Mouse (Mus musculus): Measurements from ENCODE around the gene Arpc1b. TPM values are rescaled to one million over a fixed set of nuclear protein-coding genes. Genes with fewer than 3 reads are reported as not detected.

Arpc1b gene
- polyA plus RNA-seq, 1 experiment from 2014 or later, result 131 TPM

DNA sequence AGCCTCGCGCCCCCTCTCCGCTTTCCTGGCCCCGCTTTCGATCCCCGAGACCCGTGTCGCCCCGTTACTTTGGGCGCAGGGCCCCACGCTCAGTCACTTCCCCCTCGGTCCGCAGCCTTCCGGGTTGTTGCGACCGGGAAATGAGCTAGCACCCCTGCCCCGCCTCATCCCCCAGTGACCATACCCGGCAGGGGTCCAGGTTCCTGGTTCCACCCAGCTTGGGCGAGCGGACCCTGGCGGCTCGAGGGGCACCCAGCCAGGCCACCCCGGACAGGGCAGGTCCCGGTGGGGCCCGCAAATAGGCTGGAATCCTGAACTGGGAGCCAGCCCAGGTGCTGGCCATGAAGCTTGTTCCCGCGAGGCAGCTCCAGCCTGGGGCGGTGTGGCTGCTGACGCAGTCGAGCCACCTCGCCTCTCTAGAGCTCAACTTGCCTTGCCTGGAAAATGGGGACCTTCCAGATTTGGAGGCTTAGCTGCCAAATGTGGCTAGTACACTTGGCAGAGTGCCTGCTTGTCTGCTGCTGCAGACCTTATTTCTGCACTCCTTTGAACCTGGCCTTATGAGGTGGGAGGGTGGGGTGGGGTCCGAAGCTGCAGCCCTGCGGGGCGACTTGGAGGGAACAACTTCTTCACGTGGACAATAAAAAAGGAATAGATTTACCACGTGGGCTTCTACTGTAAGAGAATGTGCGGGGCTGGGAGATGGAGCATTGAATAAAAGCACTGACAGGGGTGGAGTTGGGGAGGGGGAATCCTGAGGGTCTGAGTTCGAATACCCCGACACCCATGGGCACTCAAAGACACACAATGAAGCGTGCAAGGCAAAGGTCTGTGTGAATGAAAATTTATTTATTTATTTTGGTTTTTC lies 825 bp downstream of the Arpc1b start:
- 13% methylated on average over 40 of the region's 40 CpGs for WGBS
- Histone ChIP-seq H3K9ac (replicated peaks) (peak overlapping the region; percentile 69), H3K36me3 (peaks cover 13% of the 10 kb centered on the region), H3K4me1 (replicated peaks) (peaks cover 26% of the 10 kb centered on the region), H3K27ac (0 out of 2 replicates have a peak overlapping the region, but pooled peaks have one; percentile 41), H3K27me3 (no peaks in the 10 kb centered on the region), H3K4me2 (peak overlapping the region; percentile 84), H3K9me3 (no peaks in the 10 kb centered on the region), H3K4me3 (replicated peaks) (peak overlapping the region; percentile 64)
- ATAC-seq (ENCODE audit: insufficient number of reproducible peaks, insufficient read depth, low FRiP score, low TSS enrichment, low read depth), result peak; percentile 4; the same call in 1 of the 2 replicates

DNA sequence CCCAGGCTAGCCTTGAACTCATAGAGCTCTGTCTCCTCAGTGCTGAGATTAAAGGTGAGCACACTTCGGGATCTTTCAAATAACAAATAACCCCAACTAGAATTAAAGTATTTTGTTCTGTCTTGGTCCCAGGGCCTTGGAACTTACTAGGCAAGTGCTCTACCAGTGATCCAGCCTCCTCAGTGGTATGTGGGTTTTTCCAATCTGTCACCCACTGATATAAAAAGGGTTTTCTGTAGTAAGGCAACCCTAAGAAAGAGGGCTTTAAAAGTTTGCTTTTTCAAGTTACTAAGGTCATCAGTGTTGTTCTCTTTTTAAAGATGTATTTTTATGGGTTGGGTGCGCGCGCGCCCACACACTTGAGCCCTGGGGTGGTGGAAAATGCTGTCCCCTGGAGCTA lies 1.7 kb downstream of the Arpc1b start:
- peak overlapping the region; percentile 72 for H3K27ac ChIP-seq
- WGBS, result 84% methylated on average over 5 of the region's 5 CpGs
- H3K4me1 ChIP-seq (replicated peaks), result peaks cover 29% of the 10 kb centered on the region
- ATAC-seq (ENCODE audit: insufficient number of reproducible peaks, insufficient read depth, low FRiP score, low TSS enrichment, low read depth), result no peak
- H3K36me3 ChIP-seq, result peaks cover 4% of the 10 kb centered on the region
- no peaks in the 10 kb centered on the region for H3K27me3 ChIP-seq
- H3K9ac ChIP-seq (replicated peaks), result no peak overlapping the region
- H3K4me3 ChIP-seq (replicated peaks), result no peak overlapping the region
- no peak overlapping the region for H3K4me2 ChIP-seq
- no peaks in the 10 kb centered on the region for H3K9me3 ChIP-seq

DNA sequence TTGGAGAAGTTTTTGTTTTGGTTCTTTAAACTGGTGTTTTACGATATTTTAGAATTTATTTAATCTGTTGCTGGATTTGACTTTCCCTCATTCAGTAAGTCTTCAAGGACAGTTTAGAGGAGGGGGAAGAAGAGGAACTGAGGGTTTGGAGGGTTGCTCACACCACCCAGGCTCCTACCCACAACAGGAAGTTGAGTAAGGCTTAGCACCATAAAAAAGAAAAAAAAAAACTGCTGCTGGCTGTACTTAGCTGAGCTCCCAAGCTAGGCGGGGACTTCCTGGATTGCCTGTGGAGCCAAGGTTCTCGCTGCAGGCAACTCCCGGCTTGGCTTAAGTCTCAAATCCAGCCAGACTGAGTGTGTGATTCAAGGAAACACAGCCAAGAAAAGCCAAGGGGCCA lies 2.3 kb downstream of the Arpc1b start:
- WGBS, result 23% methylated on average over 4 of the region's 4 CpGs
- H3K4me1 ChIP-seq (replicated peaks), result peaks cover 33% of the 10 kb centered on the region
- no peak overlapping the region for H3K9ac ChIP-seq (replicated peaks)
- H3K27me3 ChIP-seq, result no peaks in the 10 kb centered on the region
- no peaks in the 10 kb centered on the region for H3K36me3 ChIP-seq
- H3K4me2 ChIP-seq, result peak overlapping the region; percentile 23; the same call in 1 of the 2 replicates
- peak overlapping the region; percentile 72 for H3K27ac ChIP-seq
- no peaks in the 10 kb centered on the region for H3K9me3 ChIP-seq
- ATAC-seq (ENCODE audit: insufficient number of reproducible peaks, insufficient read depth, low FRiP score, low TSS enrichment, low read depth), result no peak
- H3K4me3 ChIP-seq (replicated peaks), result no peak overlapping the region; the same call in 1 of the 2 replicates

DNA sequence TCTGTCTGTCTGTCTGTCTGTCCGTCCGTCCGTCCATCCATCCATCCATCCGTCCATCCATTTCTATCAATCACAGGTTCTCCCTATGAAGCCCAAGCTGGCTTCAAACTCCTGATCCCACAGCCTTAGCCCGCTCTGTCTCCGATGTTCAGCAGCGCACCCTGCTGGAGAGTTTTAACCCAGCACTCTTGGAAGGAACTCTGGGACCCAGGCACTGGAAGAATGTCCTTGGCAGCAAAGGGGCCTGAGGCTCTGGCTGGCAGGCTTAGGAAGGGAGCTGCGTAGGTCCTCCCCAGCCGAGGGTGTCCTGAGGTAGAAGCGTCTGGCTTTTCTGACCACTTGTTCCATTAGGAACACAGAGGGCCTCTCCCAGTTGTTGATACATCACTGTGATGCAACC lies 2.9 kb downstream of the Arpc1b start:
- WGBS, result 51% methylated on average over 10 of the region's 10 CpGs
- Histone ChIP-seq H3K36me3 (peaks cover 2% of the 10 kb centered on the region; the same call in 1 of the 2 replicates), H3K4me3 (replicated peaks) (no peak overlapping the region; the same call in 1 of the 2 replicates), H3K4me2 (peak overlapping the region; percentile 23; the same call in 1 of the 2 replicates), H3K27me3 (no peaks in the 10 kb centered on the region), H3K4me1 (replicated peaks) (peaks cover 33% of the 10 kb centered on the region), H3K27ac (peak overlapping the region; percentile 72), H3K9me3 (no peaks in the 10 kb centered on the region), H3K9ac (replicated peaks) (no peak overlapping the region)
- ATAC-seq (ENCODE audit: insufficient number of reproducible peaks, insufficient read depth, low FRiP score, low TSS enrichment, low read depth), result no peak

DNA sequence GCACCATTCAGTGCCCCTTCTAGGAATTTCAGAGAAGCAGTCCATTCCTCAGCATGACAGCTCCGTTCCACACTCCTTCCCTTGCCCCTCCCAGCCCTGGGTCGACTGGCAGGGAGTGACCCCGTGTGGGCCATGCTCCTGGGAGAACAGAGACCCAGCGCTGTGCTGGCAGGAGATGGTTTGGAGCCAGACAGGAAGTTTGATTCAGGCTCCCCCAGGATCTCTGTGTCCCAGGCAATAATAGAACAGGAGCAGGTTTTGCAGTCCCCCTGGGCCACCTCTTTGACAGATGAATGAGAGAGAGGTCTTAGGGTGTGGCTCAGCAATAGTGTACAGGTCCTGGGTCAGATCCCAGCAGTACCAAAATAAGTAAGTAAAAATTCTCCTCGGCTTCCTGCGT lies 4.0 kb downstream of the Arpc1b start:
- Histone ChIP-seq H3K4me3 (replicated peaks) (no peak overlapping the region), H3K27me3 (no peaks in the 10 kb centered on the region), H3K4me2 (no peak overlapping the region), H3K9ac (replicated peaks) (no peak overlapping the region), H3K9me3 (no peaks in the 10 kb centered on the region), H3K27ac (no peak overlapping the region), H3K36me3 (peaks cover 13% of the 10 kb centered on the region), H3K4me1 (replicated peaks) (peaks cover 33% of the 10 kb centered on the region)
- 59% methylated on average over 6 of the region's 6 CpGs for WGBS
- no peak for ATAC-seq (ENCODE audit: insufficient number of reproducible peaks, insufficient read depth, low FRiP score, low TSS enrichment, low read depth)

DNA sequence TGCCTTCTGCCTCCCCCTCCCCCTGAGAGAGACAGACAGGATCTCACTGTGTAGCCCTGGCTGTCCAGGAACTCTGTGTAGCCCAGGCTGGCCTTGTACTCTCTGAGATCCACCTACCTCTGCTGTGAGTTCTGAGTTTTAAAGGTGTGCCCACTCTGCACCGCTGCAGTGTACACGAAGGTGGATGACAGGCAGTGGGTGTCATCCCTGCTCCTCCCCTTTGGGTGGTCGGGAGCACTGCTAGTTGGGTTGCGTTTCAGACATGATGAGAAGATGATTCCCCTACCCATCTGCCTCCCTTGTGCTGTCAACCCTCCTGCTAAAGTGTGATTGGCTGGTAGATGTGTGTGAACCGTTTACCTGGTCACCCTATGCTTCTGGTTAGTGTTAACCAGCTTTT lies 4.4 kb downstream of the Arpc1b start:
- 91% methylated on average over 5 of the region's 5 CpGs for WGBS
- no peak for ATAC-seq (ENCODE audit: insufficient number of reproducible peaks, insufficient read depth, low FRiP score, low TSS enrichment, low read depth)
- H3K4me1 ChIP-seq (replicated peaks), result peaks cover 33% of the 10 kb centered on the region
- no peak overlapping the region for H3K4me2 ChIP-seq
- H3K9ac ChIP-seq (replicated peaks), result no peak overlapping the region
- no peaks in the 10 kb centered on the region for H3K9me3 ChIP-seq
- peaks cover 17% of the 10 kb centered on the region for H3K36me3 ChIP-seq
- H3K27me3 ChIP-seq, result no peaks in the 10 kb centered on the region
- H3K27ac ChIP-seq, result no peak overlapping the region
- H3K4me3 ChIP-seq (replicated peaks), result no peak overlapping the region

DNA sequence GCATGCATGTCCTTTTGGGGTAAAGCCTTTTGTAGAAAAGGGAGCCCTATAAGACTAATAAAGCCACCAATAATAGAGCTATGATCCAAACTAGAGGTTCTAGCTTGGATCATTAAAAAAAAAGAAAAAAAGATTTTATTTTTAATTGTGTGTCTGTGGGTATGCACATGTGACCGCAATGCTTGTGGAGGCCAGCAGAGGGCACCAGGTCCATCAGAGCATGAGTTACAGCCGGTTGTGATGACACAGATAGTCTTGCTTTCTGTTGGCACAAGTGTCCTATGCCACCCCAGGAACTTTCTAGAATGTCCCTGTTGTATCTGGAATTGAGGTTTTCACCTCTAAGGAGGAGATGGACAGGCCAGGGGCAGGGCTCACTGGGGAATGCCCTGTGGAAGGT lies 5.4 kb downstream of the Arpc1b start:
- Histone ChIP-seq H3K4me2 (no peak overlapping the region), H3K27me3 (no peaks in the 10 kb centered on the region), H3K27ac (no peak overlapping the region), H3K9me3 (no peaks in the 10 kb centered on the region), H3K4me1 (replicated peaks) (peaks cover 27% of the 10 kb centered on the region), H3K36me3 (peaks cover 26% of the 10 kb centered on the region), H3K4me3 (replicated peaks) (no peak overlapping the region), H3K9ac (replicated peaks) (no peak overlapping the region)
- WGBS, result 92% methylated on average over 2 of the region's 2 CpGs
- ATAC-seq (ENCODE audit: insufficient number of reproducible peaks, insufficient read depth, low FRiP score, low TSS enrichment, low read depth), result no peak

DNA sequence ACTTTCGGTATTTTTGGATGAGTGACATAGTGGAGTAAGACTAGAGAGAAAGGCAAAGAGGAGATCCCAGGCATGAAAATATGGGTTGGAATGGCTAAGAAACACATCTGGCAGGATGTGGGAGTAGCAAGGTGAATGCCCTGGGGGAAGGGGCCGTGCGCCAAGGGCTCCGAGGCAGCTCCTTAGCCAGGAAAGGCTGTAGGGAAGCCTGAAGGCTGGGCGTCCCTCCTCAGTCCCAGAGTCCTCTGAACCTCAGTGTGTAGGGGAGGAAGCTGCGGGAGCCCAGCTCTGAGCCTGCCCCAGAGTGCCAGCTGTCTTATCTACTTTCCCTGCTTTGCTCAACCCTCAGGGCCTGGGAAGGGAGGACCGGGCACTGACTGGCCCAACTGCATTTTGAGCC lies 6.9 kb downstream of the Arpc1b start:
- no peak overlapping the region for H3K4me2 ChIP-seq
- 0 out of 2 replicates have a peak overlapping the region, but pooled peaks have one; percentile 12 for H3K9ac ChIP-seq (replicated peaks)
- H3K36me3 ChIP-seq, result peaks cover 41% of the 10 kb centered on the region
- WGBS, result 52% methylated on average over 7 of the region's 7 CpGs
- H3K4me3 ChIP-seq (replicated peaks), result no peak overlapping the region
- no peak for ATAC-seq (ENCODE audit: insufficient number of reproducible peaks, insufficient read depth, low FRiP score, low TSS enrichment, low read depth)
- H3K9me3 ChIP-seq, result no peaks in the 10 kb centered on the region
- H3K27ac ChIP-seq, result 0 out of 2 replicates have a peak overlapping the region, but pooled peaks have one; percentile 41
- no peaks in the 10 kb centered on the region for H3K27me3 ChIP-seq
- H3K4me1 ChIP-seq (replicated peaks), result peaks cover 17% of the 10 kb centered on the region

DNA sequence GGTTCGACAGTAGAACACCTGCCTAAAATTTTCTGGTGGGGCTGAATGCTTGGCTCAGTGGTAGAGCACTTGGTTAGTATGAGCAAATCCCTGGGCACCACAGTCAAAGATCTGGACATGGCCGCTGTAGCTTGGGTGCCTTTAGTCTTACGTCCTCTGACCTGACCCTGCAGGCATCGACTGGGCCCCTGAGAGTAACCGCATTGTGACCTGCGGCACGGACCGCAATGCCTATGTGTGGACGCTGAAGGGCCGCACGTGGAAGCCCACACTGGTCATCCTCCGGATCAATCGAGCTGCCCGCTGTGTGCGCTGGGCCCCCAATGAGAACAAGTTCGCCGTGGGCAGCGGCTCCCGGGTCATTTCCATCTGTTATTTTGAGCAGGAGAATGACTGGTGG lies 9.4 kb downstream of the Arpc1b start:
- peaks cover 6% of the 10 kb centered on the region for H3K4me1 ChIP-seq (replicated peaks)

DNA sequence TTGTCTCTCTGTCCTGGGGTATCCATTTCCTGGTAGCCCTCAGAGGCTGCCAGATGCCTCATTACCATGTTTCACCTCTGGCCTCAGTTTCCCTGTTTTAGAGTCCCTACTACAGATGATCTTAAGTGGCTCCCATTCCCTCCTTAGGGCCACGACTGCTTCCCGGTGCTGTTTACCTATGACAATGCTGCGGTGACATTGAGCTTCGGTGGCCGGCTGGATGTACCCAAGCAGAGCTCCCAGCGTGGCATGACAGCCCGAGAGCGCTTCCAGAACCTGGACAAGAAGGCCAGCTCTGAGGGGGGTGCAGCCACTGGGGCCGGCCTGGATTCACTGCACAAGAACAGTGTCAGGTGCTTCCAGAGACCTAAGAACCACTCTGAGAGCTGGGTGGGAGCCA lies 12.6 kb downstream of the Arpc1b start:
- Histone ChIP-seq H3K27ac (no peak overlapping the region), H3K4me3 (replicated peaks) (no peak overlapping the region), H3K9ac (replicated peaks) (no peak overlapping the region), H3K4me2 (no peak overlapping the region), H3K27me3 (no peaks in the 10 kb centered on the region), H3K36me3 (peaks cover 95% of the 10 kb centered on the region), H3K9me3 (no peaks in the 10 kb centered on the region), H3K4me1 (replicated peaks) (no peaks in the 10 kb centered on the region)
- WGBS, result 95% methylated on average over 9 of the region's 9 CpGs
- no peak for ATAC-seq (ENCODE audit: insufficient number of reproducible peaks, insufficient read depth, low FRiP score, low TSS enrichment, low read depth)

More for the DNA sequence above, 9.4 kb downstream of the Arpc1b start:
- 94% methylated on average over 19 of the region's 19 CpGs for WGBS
- H3K4me2 ChIP-seq, result no peak overlapping the region
- no peaks in the 10 kb centered on the region for H3K9me3 ChIP-seq
- H3K4me3 ChIP-seq (replicated peaks), result no peak overlapping the region
- H3K36me3 ChIP-seq, result peaks cover 64% of the 10 kb centered on the region
- no peak overlapping the region for H3K9ac ChIP-seq (replicated peaks)
- ATAC-seq (ENCODE audit: insufficient number of reproducible peaks, insufficient read depth, low FRiP score, low TSS enrichment, low read depth), result no peak
- H3K27ac ChIP-seq, result no peak overlapping the region
- H3K27me3 ChIP-seq, result no peaks in the 10 kb centered on the region

DNA sequence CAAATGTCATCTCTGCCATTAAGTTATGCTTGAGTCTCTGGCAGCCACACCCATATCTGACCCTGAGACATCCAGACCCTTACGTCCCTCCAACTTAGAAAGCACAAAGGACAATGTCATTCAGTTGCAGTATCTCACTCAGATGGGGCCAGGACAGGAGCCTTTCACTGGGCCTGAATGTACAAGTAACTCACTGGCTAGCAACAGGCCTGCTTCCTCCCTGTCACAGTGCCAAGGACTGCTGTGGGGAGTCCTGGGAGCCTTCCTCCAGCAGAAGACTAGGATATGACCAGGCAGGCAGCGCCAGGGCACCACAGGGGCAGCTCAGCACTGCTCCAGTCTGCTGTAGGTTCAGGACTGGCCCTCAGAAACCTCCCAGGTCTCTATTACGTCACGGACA lies 15.1 kb downstream of the Arpc1b start:
- H3K4me3 ChIP-seq (replicated peaks), result no peak overlapping the region
- no peaks in the 10 kb centered on the region for H3K9me3 ChIP-seq
- H3K27me3 ChIP-seq, result no peaks in the 10 kb centered on the region
- no peak overlapping the region for H3K27ac ChIP-seq
- ATAC-seq (ENCODE audit: insufficient number of reproducible peaks, insufficient read depth, low FRiP score, low TSS enrichment, low read depth), result no peak
- no peaks in the 10 kb centered on the region for H3K4me1 ChIP-seq (replicated peaks)
- 91% methylated on average over 4 of the region's 4 CpGs for WGBS
- peaks cover 98% of the 10 kb centered on the region for H3K36me3 ChIP-seq
- H3K9ac ChIP-seq (replicated peaks), result no peak overlapping the region
- no peak overlapping the region for H3K4me2 ChIP-seq
